Mouse (Mus musculus): ENCODE results near the gene Fkbp1a. TPM values are rescaled to one million over a fixed set of nuclear protein-coding genes. Genes with fewer than 3 reads are reported as not detected.

Fkbp1a gene
- polyA plus RNA-seq, 1 experiment, result 3.4 TPM

DNA sequence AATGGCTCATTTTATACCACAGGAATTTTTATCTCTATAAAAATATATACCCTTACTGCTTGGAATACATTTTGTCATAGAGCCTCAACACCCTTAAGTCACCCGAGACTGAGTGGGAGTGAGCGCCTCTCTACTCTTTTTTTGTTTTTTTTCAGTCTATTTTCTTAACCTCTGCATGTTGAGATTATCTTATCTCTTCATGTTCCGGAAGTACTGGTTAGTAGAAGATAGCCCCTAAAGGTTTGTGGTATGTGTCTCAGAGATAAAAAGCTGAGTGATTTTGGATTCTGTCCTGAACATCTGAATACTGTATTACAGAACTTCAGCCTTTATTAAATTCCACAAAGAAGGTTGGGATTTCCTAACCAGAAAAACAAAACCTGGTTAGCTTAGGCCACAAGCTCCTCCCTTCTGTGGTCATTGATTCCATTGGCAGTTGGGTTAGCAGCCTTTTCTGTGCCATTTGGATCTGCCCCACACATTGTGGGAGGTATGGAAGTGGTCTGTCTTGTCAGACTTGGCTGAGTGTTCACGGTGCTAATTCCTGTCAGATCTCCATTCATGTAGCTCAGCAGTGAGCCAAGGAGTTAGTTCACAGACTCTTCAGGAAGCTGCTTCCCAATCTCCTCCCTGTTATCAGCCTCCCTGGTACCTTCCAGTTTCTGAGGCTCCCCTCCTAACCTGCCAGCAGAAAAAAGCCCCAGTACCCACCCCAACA is 17.8 kb upstream of the Fkbp1a start:
- Histone ChIP-seq H3K27me3 (ENCODE audit: control insufficient read depth) (peaks cover 9% of the 10 kb centered on the region; the same call in 1 of the 2 replicates), H3K4me1 (ENCODE audit: control insufficient read depth) (peaks cover 6% of the 10 kb centered on the region), H3K9me3 (ENCODE audit: control insufficient read depth, low read length) (no peaks in the 10 kb centered on the region), H3K36me3 (ENCODE audit: control insufficient read depth) (no peaks in the 10 kb centered on the region; the same call in 1 of the 2 replicates), H3K4me3 (replicated peaks) (no peak overlapping the region)
- TF ChIP-seq GATA1 (IDR thresholded peaks at IDR 0.05; ENCODE audit: low read length), result no peak
- no peak for TF ChIP-seq TAL1 (IDR thresholded peaks at IDR 0.05; ENCODE audit: low read length)

DNA sequence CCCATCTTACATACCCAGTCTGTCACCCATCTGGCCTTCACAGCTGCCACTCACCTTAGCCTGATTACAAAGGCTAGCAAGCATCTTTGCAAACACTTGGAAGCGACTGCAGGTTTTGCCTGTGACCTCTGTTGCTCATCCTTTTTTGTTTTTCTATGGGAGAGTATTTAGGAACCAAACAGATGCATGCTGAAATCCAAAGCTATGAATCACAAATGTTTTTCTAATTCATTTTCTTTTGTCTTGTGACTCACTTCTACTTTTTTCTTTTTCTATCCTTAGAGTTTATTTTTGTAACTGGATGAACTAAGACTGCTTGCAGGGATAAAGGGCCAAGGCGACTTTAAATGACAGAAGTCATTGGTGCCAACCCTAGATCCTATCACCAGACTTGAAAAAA is 16.8 kb upstream of the Fkbp1a start:
- H3K4me1 ChIP-seq (ENCODE audit: control insufficient read depth), result peaks cover 7% of the 10 kb centered on the region

DNA sequence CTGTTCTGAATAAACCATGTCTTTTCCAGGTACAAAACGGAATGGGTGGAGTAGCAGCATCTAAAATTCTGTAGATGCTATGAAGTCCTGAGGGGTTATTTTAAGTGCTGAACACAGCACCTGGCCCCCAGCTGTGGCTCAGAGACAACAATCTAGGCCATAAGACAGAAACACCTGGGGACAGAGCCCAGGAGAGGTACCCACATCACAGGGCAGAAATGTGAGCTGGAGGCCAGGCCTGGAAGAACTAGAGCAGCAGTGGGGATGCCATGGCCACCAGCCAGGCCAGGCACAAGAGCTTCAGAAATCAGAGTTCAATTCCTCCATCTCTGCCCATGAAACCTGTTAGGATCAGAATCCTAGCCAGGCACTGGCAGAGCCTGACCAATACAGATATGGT is 14.2 kb upstream of the Fkbp1a start:
- Histone ChIP-seq H3K27me3 (ENCODE audit: control insufficient read depth) (peaks cover 9% of the 10 kb centered on the region; the same call in 1 of the 2 replicates), H3K9me3 (ENCODE audit: control insufficient read depth, low read length) (no peaks in the 10 kb centered on the region), H3K36me3 (ENCODE audit: control insufficient read depth) (no peaks in the 10 kb centered on the region), H3K4me3 (replicated peaks) (no peak overlapping the region), H3K4me1 (ENCODE audit: control insufficient read depth) (peaks cover 8% of the 10 kb centered on the region)
- no peak for TF ChIP-seq TAL1 (IDR thresholded peaks at IDR 0.05; ENCODE audit: low read length)
- TF ChIP-seq GATA1 (IDR thresholded peaks at IDR 0.05; ENCODE audit: low read length), result no peak

More for the DNA sequence above, 16.8 kb upstream of the Fkbp1a start:
- H3K36me3 ChIP-seq (ENCODE audit: control insufficient read depth), result no peaks in the 10 kb centered on the region; the same call in 1 of the 2 replicates
- no peak overlapping the region for H3K4me3 ChIP-seq (replicated peaks)
- TF ChIP-seq GATA1 (IDR thresholded peaks at IDR 0.05; ENCODE audit: low read length) (no peak), TAL1 (IDR thresholded peaks at IDR 0.05; ENCODE audit: low read length) (no peak)
- peaks cover 9% of the 10 kb centered on the region; the same call in 1 of the 2 replicates for H3K27me3 ChIP-seq (ENCODE audit: control insufficient read depth)
- H3K9me3 ChIP-seq (ENCODE audit: control insufficient read depth, low read length), result no peaks in the 10 kb centered on the region

DNA sequence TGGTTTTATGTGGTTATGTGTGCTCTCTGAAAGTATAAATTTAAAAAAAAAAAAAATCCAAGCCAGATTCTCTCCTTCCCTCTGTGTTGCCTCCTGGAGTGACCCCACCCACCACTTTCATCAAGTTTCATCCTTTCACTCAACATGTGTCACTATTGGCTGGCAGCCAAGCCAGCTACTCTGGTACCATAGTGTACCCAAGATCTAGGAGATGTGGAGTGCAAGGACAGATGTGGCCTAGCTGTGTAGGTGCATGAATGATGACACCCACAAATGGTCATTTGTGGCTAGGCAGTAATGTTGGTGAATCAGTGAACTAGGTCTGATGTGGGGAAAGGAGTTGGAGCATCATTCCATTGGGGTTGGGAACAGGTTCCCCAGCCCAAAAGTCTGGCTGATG is 13.1 kb upstream of the Fkbp1a start:
- H3K4me3 ChIP-seq (replicated peaks), result no peak overlapping the region
- no peaks in the 10 kb centered on the region for H3K9me3 ChIP-seq (ENCODE audit: control insufficient read depth, low read length)
- TF ChIP-seq GATA1 (IDR thresholded peaks at IDR 0.05; ENCODE audit: low read length) (no peak), TAL1 (IDR thresholded peaks at IDR 0.05; ENCODE audit: low read length) (no peak)
- H3K27me3 ChIP-seq (ENCODE audit: control insufficient read depth), result peaks cover 9% of the 10 kb centered on the region; the same call in 1 of the 2 replicates
- no peaks in the 10 kb centered on the region for H3K36me3 ChIP-seq (ENCODE audit: control insufficient read depth)
- H3K4me1 ChIP-seq (ENCODE audit: control insufficient read depth), result peaks cover 6% of the 10 kb centered on the region

DNA sequence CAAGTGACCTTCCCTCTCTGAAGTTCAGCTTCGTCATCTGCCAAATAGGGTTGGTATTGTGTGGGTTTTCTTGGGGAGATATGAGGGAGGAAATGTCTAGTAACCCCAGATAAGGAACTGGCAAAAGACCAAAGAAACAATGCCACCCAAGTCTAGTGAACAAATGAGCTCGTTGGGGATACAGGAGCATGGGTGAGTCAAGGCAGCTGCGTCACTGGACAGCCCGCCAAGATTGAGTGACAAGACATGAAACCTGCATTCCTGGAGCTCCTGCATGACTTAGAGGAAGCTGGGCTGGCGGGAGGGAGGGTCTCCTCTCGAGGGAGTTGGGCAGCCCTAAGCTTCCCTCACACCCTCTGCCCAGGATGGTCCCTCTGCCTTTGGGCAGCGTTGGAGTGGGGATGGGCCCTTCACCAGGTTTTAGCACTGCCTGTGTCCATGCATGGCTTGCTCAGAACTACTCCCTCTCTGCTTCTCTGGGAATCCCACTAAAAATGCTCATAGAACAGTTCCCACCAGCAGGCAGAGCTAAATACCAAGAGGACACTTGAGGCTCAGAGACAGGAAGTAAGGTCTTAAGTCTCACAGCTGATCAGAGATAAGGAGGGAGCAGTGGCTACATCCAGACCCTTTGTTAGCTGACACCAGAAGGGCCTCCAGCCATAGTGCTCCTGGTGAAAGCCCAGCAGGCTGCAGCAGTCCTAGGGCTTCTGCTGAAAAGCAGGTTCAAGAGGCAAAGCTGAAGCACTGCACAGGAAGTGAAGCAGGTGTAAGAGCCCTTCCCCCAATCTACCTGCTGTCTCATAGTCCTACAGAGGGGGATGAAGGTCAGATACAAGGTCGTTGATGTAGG is 11.7 kb upstream of the Fkbp1a start:
- H3K4me3 ChIP-seq (replicated peaks), result no peak overlapping the region
- H3K4me1 ChIP-seq (ENCODE audit: control insufficient read depth), result peaks cover 1% of the 10 kb centered on the region
- no peaks in the 10 kb centered on the region for H3K36me3 ChIP-seq (ENCODE audit: control insufficient read depth)
- no peaks in the 10 kb centered on the region for H3K9me3 ChIP-seq (ENCODE audit: control insufficient read depth, low read length)
- peaks cover 6% of the 10 kb centered on the region; the same call in 1 of the 2 replicates for H3K27me3 ChIP-seq (ENCODE audit: control insufficient read depth)
- TF ChIP-seq GATA1 (IDR thresholded peaks at IDR 0.05; ENCODE audit: low read length) (no peak), TAL1 (IDR thresholded peaks at IDR 0.05; ENCODE audit: low read length) (no peak)

DNA sequence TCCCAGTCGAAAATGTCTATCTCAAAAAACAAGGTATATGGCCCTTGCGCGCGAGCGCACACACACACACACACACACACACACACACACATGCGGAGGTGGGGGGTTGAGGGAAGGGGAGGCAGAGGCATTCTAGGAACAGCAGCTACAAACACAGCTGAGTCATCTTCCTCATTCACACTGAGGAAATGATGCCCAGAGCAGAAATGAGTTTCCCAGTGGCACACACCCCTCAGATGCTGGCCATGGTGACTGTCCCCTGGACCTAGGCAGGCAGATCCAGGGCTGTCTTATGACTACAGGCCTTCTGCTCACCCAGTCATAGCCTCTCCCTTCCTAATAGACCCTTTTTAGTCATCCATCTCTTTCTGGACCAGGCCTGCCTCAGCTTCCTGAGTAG is 8.7 kb upstream of the Fkbp1a start:
- peaks cover 1% of the 10 kb centered on the region for H3K4me1 ChIP-seq (ENCODE audit: control insufficient read depth)
- no peak overlapping the region for H3K4me3 ChIP-seq (replicated peaks)
- H3K27me3 ChIP-seq (ENCODE audit: control insufficient read depth), result peaks cover under 1% of the 10 kb centered on the region
- TF ChIP-seq TAL1 (IDR thresholded peaks at IDR 0.05; ENCODE audit: low read length), result no peak
- TF ChIP-seq GATA1 (IDR thresholded peaks at IDR 0.05; ENCODE audit: low read length), result no peak
- H3K36me3 ChIP-seq (ENCODE audit: control insufficient read depth), result no peaks in the 10 kb centered on the region
- H3K9me3 ChIP-seq (ENCODE audit: control insufficient read depth, low read length), result no peaks in the 10 kb centered on the region

DNA sequence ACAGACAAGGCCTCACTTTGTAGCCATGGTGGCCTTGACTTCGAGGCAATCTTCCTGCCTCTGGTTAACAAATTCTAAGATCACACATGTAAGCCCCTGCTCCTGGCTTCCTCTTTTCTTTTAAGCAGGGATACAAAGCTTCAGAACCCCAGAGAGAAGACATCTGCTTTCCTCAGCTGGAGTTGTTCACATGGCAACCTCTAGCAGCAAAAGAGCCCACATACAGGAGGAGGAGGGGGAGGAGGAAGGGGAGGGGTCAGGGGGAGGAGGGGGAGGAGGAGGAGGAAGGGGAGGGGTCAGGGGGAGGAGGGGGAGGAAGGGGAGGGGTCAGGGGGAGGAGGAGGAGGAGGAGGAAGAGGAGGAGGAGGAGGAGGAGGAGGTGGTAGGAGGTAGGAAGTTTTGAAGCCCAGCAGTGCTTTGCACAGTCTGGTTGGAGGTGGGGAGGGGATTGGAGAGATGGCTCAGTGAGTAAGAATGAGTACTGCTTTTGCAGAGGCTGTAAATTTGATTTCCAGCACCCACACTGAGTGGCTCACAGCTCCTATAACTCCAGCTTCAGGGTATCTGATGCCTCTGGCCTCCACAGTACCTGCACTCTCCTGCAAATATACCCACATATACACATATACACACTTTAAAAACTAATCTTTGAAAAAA is 6.2 kb upstream of the Fkbp1a start:
- H3K4me3 ChIP-seq (replicated peaks), result no peak overlapping the region
- H3K9me3 ChIP-seq (ENCODE audit: control insufficient read depth, low read length), result no peaks in the 10 kb centered on the region
- no peaks in the 10 kb centered on the region for H3K4me1 ChIP-seq (ENCODE audit: control insufficient read depth)
- H3K36me3 ChIP-seq (ENCODE audit: control insufficient read depth), result no peaks in the 10 kb centered on the region
- peaks cover 4% of the 10 kb centered on the region for H3K27me3 ChIP-seq (ENCODE audit: control insufficient read depth)
- no peak for TF ChIP-seq GATA1 (IDR thresholded peaks at IDR 0.05; ENCODE audit: low read length)
- no peak for TF ChIP-seq TAL1 (IDR thresholded peaks at IDR 0.05; ENCODE audit: low read length)

DNA sequence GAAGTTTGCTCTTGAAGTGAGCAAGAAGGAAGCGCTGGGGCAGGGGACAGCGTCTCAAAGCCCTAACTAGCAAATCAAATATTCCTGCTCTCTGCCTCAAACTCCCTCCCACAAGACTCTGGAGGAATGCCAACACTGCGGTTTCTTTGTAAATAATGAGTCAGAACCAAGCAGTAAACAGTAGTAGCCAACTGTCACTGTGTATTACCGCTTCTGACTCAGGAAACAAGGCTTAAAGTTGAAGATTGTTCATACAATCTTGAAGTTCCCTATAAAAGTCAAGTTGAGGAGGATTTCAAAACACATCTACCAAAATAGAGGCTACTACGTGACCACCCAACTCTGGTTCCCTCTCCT is 5.7 kb upstream of the Fkbp1a start:
- peaks cover 4% of the 10 kb centered on the region for H3K27me3 ChIP-seq (ENCODE audit: control insufficient read depth)
- no peak overlapping the region for H3K4me3 ChIP-seq (replicated peaks)
- TF ChIP-seq TAL1 (IDR thresholded peaks at IDR 0.05; ENCODE audit: low read length) (no peak), GATA1 (IDR thresholded peaks at IDR 0.05; ENCODE audit: low read length) (no peak)

DNA sequence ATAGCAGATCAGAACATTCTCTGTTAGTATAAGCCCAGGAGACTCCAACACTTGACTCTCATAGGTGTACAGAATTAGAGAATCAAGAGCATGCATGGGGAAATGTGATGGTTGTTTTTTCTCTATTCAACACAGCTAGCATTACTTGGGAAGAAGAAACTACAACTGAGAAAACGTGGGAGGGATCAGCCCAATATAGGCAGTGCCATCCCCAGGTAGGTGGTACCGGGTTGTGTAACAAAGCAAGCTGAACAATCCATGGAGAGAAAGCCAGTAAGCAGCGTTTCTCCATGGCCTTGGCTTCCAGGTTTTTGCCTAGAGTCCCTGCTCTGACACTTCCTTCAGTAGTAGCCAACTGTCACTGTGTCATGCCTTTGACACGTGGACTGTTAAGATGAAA is 3.6 kb upstream of the Fkbp1a start:
- no peaks in the 10 kb centered on the region for H3K9me3 ChIP-seq (ENCODE audit: control insufficient read depth, low read length)
- no peaks in the 10 kb centered on the region for H3K36me3 ChIP-seq (ENCODE audit: control insufficient read depth)
- H3K27me3 ChIP-seq (ENCODE audit: control insufficient read depth), result peaks cover 9% of the 10 kb centered on the region
- TF ChIP-seq TAL1 (IDR thresholded peaks at IDR 0.05; ENCODE audit: low read length), result no peak
- TF ChIP-seq GATA1 (IDR thresholded peaks at IDR 0.05; ENCODE audit: low read length), result no peak
- peaks cover 24% of the 10 kb centered on the region for H3K4me1 ChIP-seq (ENCODE audit: control insufficient read depth)
- H3K4me3 ChIP-seq (replicated peaks), result no peak overlapping the region

More for the DNA sequence above, 5.7 kb upstream of the Fkbp1a start:
- no peaks in the 10 kb centered on the region for H3K9me3 ChIP-seq (ENCODE audit: control insufficient read depth, low read length)
- H3K36me3 ChIP-seq (ENCODE audit: control insufficient read depth), result no peaks in the 10 kb centered on the region
- H3K4me1 ChIP-seq (ENCODE audit: control insufficient read depth), result peaks cover 3% of the 10 kb centered on the region

Measured in erythroblast, embryonic 14.5 days (primary cell).